Mouse (Mus musculus) forebrain, embryonic 13.5 days (tissue): ENCODE results near the gene Fam198b. TPM values are rescaled to one million over a fixed set of nuclear protein-coding genes. Genes with fewer than 3 reads are reported as not detected.

Experiments
- ATAC-seq: fragments of 200-750 bp; cut with Nextera tagmentation; 2 replicates; pipeline ENCODE4 v1.8.0; 2017
- H3K27ac ChIP-seq: fragments of 300-500 bp; sonication (generic); 2 replicates; pipeline ENCODE4 v1.5.1; 2015; ENCODE audit warnings: inconsistent platforms, mild to moderate bottlenecking, moderate library complexity
- H3K27me3 ChIP-seq: fragments of 300-500 bp; sonication (generic); 2 replicates; pipeline ENCODE4 v1.6.1; 2015; ENCODE audit warnings: mild to moderate bottlenecking, inconsistent platforms
- H3K36me3 ChIP-seq: fragments of 300-500 bp; sonication (generic); 2 replicates; pipeline ENCODE4 v1.6.1; 2015; ENCODE audit warnings: mild to moderate bottlenecking, inconsistent platforms; ENCODE audit not compliant: poor library complexity, severe bottlenecking
- H3K4me1 ChIP-seq: fragments of 300-500 bp; sonication (generic); 2 replicates; pipeline ENCODE4 v1.6.1; 2015; ENCODE audit warnings: inconsistent platforms
- H3K4me2 ChIP-seq: fragments of 300-500 bp; sonication (generic); 2 replicates; pipeline ENCODE4 v1.6.1; 2015; ENCODE audit warnings: inconsistent platforms, mild to moderate bottlenecking, moderate library complexity
- H3K4me3 ChIP-seq: fragments of 300-500 bp; sonication (generic); 2 replicates; pipeline ENCODE4 v1.5.1; 2015; ENCODE audit warnings: mild to moderate bottlenecking, inconsistent platforms
- H3K9ac ChIP-seq: fragments of 300-500 bp; sonication (generic); 2 replicates; pipeline ENCODE4 v1.6.1; 2015; ENCODE audit warnings: mild to moderate bottlenecking, inconsistent platforms
- H3K9me3 ChIP-seq: fragments of 300-500 bp; sonication (generic); replicated peaks from 2 replicates; pipeline ENCODE4 v1.6.1; 2016; ENCODE audit warnings: inconsistent platforms
- WGBS: fragments of 180-500 bp; shearing (Covaris S2); methylation state at CpG from one replicate; pipeline ENCODE4 v1.1.7; 2015; 5-methylcytosine and 5-hydroxymethylcytosine counted together
- polyA plus RNA-seq: library from polyadenylated mRNA; unstranded; fragments of >200 nt; fragmentation: Nextera tagmentation; extraction: Ambion mirVana; gene quantifications from 2 replicates; pipeline ENCODE4 v1.2.1, GENCODE M21; 2015

Fam198b gene
- polyA plus RNA-seq, 1 experiment from 2014 or later, result 0.79 TPM

- Histone ChIP-seq H3K9ac (no peak overlapping the region), H3K4me2 (no peak overlapping the region), H3K36me3 (no peaks in the 10 kb centered on the region), H3K4me1 (no peaks in the 10 kb centered on the region), H3K9me3 (no peaks in the 10 kb centered on the region), H3K27me3 (no peaks in the 10 kb centered on the region), H3K4me3 (no peak overlapping the region), H3K27ac (no peak overlapping the region)
- 91% methylated on average over 2 of the region's 2 CpGs for WGBS
- no peak for ATAC-seq
Observed at GRCm38 (mm10) chr3:79970498-79970897, 86.2 kb downstream of the Fam198b start.

DNA sequence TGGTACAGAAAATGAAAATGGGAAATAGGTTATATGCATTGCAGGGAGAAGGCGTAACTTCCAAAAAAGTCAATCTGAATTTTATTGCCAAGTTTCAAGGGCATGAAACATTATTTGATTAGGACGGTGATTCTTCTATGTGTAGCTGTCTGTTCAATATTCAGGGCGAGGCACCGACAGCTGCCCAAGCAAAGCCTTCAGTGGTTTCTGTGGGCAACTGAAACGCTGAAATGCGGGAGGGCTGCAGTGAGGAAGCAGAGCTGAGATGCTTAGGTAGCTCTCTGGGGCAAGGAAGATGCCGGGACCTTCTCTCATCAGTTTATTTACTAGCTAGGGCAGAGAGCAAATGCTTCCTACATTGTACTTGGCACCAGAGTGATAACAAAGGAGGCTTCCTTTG lies 87.2 kb downstream of the Fam198b start:
- Histone ChIP-seq H3K4me3 (no peak overlapping the region), H3K4me2 (no peak overlapping the region), H3K27ac (no peak overlapping the region), H3K36me3 (no peaks in the 10 kb centered on the region), H3K9me3 (no peaks in the 10 kb centered on the region), H3K4me1 (no peaks in the 10 kb centered on the region), H3K27me3 (no peaks in the 10 kb centered on the region), H3K9ac (no peak overlapping the region)
- no peak for ATAC-seq
- WGBS, result 87% methylated on average over 7 of the region's 7 CpGs

DNA sequence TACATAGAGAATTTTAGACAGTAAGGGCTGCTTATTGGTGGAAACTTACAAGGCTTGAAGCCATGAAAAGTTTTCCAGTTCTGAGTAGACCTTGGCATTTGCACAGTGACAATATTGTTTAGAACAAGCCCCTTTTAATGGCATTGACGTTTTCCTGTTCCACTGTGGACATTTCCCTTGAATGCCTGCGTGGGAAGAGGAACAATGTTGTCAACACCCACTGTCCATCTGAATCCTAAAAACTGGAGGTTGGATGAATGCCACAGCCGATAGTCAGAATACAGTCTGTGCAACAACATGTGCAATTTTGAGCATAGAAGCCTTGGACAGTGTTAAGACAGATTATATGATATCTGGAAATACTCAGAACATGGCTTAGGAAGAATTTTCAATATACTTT lies 92.5 kb downstream of the Fam198b start:
- WGBS, result 65% methylated on average over 3 of the region's 3 CpGs
- no peak overlapping the region for H3K27ac ChIP-seq
- no peak overlapping the region for H3K9ac ChIP-seq
- H3K9me3 ChIP-seq, result no peaks in the 10 kb centered on the region
- H3K4me3 ChIP-seq, result no peak overlapping the region
- H3K4me1 ChIP-seq, result no peaks in the 10 kb centered on the region
- no peak overlapping the region for H3K4me2 ChIP-seq
- no peaks in the 10 kb centered on the region for H3K36me3 ChIP-seq
- H3K27me3 ChIP-seq, result no peaks in the 10 kb centered on the region
- ATAC-seq, result no peak

DNA sequence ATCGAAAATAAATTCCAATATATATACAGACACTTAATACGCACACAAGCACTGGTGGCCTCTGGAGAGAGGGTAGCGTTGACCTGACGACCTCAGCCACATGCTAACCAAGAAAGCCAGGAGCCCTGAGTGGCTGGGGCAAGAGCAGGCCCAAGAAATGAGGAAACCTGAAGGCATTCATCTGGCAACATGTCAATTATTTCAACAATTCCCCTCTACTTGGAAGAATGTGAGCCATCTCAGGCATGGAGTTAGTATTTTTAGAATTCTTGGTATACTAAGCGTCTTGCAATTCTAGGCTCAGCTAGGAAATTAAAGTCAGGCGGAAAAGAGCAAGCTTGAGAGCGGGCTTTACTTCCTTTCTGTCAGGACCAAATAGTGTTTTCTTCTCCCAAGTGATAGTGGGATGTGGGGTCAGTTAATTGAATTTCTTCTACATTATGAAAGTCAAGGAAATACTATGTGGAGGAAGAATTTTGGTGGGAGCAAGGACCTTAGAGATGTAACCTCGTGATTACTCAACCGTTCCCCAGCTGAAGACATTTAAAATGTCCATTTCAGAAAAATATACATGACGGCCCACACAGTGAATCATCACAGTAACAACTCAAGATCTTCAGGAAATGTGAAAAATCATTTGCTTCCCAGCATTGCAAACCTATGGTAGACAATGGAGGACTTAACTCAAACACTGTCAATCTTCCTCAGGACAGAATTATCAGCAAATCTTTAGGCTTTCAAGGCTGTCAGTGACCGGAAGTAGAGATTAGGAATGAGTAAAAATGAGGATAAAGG lies 93.5 kb downstream of the Fam198b start:
- no peaks in the 10 kb centered on the region for H3K27me3 ChIP-seq
- H3K9ac ChIP-seq, result no peak overlapping the region
- no peaks in the 10 kb centered on the region for H3K9me3 ChIP-seq
- ATAC-seq, result no peak
- no peak overlapping the region for H3K4me2 ChIP-seq
- no peaks in the 10 kb centered on the region for H3K36me3 ChIP-seq
- H3K27ac ChIP-seq, result no peak overlapping the region
- H3K4me3 ChIP-seq, result no peak overlapping the region
- no peaks in the 10 kb centered on the region for H3K4me1 ChIP-seq
- 81% methylated on average over 11 of the region's 11 CpGs for WGBS

- WGBS, result 86% methylated on average over 1 of the region's 1 CpGs
- H3K9ac ChIP-seq, result no peak overlapping the region
- H3K4me2 ChIP-seq, result no peak overlapping the region
- no peak overlapping the region for H3K27ac ChIP-seq
- no peaks in the 10 kb centered on the region for H3K4me1 ChIP-seq
- no peaks in the 10 kb centered on the region for H3K9me3 ChIP-seq
- no peaks in the 10 kb centered on the region for H3K36me3 ChIP-seq
- ATAC-seq, result no peak
- H3K27me3 ChIP-seq, result no peaks in the 10 kb centered on the region
- no peak overlapping the region for H3K4me3 ChIP-seq
Observed at GRCm38 (mm10) chr3:79980714-79981113, 96.4 kb downstream of the Fam198b start.

GRCm38 (mm10) chr3:79983961-79984419 lies 99.7 kb downstream of the Fam198b start:
- no peak overlapping the region for H3K4me2 ChIP-seq
- no peaks in the 10 kb centered on the region for H3K36me3 ChIP-seq
- H3K9ac ChIP-seq, result no peak overlapping the region
- no peaks in the 10 kb centered on the region for H3K27me3 ChIP-seq
- ATAC-seq, result no peak
- no peak overlapping the region for H3K4me3 ChIP-seq
- H3K27ac ChIP-seq, result no peak overlapping the region
- 73% methylated on average over 2 of the region's 2 CpGs for WGBS
- no peaks in the 10 kb centered on the region for H3K9me3 ChIP-seq
- no peaks in the 10 kb centered on the region for H3K4me1 ChIP-seq

- no peaks in the 10 kb centered on the region for H3K9me3 ChIP-seq
- H3K27me3 ChIP-seq, result no peaks in the 10 kb centered on the region
- no peak overlapping the region for H3K9ac ChIP-seq
- no peak overlapping the region for H3K4me2 ChIP-seq
- no peaks in the 10 kb centered on the region for H3K36me3 ChIP-seq
- WGBS, result 59% methylated on average over 1 of the region's 1 CpGs
- no peak for ATAC-seq
- no peak overlapping the region for H3K27ac ChIP-seq
- no peaks in the 10 kb centered on the region for H3K4me1 ChIP-seq
- H3K4me3 ChIP-seq, result no peak overlapping the region
Observed at GRCm38 (mm10) chr3:79984542-79984941, 100.2 kb downstream of the Fam198b start.

- Histone ChIP-seq H3K4me1 (no peaks in the 10 kb centered on the region), H3K9me3 (no peaks in the 10 kb centered on the region), H3K9ac (no peak overlapping the region), H3K27me3 (no peaks in the 10 kb centered on the region), H3K4me3 (no peak overlapping the region), H3K4me2 (no peak overlapping the region), H3K27ac (no peak overlapping the region), H3K36me3 (no peaks in the 10 kb centered on the region)
- 87% methylated on average over 8 of the region's 8 CpGs for WGBS
- no peak for ATAC-seq
Observed at GRCm38 (mm10) chr3:79989250-79989649, 104.9 kb downstream of the Fam198b start.

DNA sequence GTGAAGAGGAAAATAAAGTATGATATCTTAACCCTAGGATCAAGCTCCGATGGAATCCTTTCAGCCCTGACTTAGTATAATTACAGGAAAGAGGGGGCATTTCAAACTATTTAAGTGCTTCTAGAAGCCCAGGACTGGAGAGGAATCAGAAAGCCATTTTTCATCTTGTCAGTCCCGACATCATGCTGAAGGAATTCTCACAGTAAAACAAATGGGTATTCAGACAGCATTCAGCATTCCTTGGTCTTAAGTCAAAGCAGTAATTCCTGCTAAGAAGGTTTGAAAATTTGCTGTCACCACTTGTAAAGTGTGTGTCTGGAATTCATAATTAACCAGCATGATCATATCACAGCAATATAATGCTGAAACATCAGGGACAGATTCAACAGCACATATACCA lies 105.6 kb downstream of the Fam198b start:
- Histone ChIP-seq H3K4me2 (no peak overlapping the region), H3K9me3 (no peaks in the 10 kb centered on the region), H3K36me3 (no peaks in the 10 kb centered on the region), H3K27me3 (no peaks in the 10 kb centered on the region), H3K4me3 (no peak overlapping the region), H3K9ac (no peak overlapping the region), H3K27ac (no peak overlapping the region), H3K4me1 (no peaks in the 10 kb centered on the region)
- no peak for ATAC-seq
- WGBS, result 66% methylated on average over 2 of the region's 2 CpGs

DNA sequence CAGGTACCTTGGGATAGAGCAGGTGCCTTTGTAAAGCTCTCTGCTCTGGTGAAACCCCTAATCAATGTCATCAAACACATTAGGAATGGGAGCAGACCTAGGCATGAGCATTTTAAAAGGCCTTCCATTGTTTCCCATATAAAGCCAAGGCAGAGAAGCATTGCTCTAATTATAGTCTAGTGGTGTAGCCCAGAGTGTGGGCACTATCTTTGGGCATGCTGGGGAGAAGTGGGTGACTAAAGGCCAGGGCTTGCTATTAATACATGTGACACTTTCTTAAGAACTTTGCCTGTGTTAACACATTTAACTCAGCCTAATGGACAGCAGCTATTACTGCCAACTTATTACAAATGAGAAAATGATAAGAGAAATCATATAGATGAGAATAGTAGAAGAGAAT lies 106.1 kb downstream of the Fam198b start:
- ATAC-seq, result no peak
- Histone ChIP-seq H3K4me2 (no peak overlapping the region), H3K9ac (no peak overlapping the region), H3K27ac (no peak overlapping the region), H3K9me3 (no peaks in the 10 kb centered on the region), H3K4me3 (no peak overlapping the region), H3K36me3 (no peaks in the 10 kb centered on the region), H3K4me1 (no peaks in the 10 kb centered on the region), H3K27me3 (no peaks in the 10 kb centered on the region)

DNA sequence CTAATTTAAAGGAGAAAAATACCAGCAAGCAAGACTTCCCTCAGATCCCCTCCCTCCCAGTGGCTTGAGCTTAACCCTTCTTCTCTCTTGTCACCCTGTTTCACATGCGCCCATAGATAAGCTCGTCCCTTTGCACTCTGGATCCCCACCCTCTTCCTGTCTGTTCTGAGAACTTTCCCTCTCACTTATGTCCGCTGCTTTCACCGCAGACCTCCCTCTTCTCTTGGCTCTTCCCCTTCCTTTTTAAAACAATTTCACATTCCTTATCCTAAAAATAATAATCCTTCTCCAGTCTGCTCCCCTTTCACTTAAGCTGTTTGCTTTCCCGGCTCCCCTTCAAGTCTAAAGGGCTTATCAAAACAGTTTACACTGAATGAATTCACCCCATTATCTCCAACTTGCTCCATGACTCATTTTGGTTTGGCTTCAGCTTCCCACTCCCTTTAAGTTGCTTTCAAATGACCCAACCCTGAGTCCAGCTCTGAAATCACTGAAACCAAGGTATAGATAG lies 109.8 kb downstream of the Fam198b start:
- whole genome bisulfite sequencing, result 78% methylated on average over 5 of the region's 5 CpGs
- H3K9me3 ChIP-seq, result no peaks in the 10 kb centered on the region
- H3K9ac ChIP-seq, result no peak overlapping the region
- H3K4me1 ChIP-seq, result no peaks in the 10 kb centered on the region
- H3K4me2 ChIP-seq, result no peak overlapping the region
- H3K4me3 ChIP-seq, result no peak overlapping the region
- no peaks in the 10 kb centered on the region for H3K27me3 ChIP-seq
- no peak for ATAC-seq
- no peak overlapping the region for H3K27ac ChIP-seq
- H3K36me3 ChIP-seq, result no peaks in the 10 kb centered on the region

DNA sequence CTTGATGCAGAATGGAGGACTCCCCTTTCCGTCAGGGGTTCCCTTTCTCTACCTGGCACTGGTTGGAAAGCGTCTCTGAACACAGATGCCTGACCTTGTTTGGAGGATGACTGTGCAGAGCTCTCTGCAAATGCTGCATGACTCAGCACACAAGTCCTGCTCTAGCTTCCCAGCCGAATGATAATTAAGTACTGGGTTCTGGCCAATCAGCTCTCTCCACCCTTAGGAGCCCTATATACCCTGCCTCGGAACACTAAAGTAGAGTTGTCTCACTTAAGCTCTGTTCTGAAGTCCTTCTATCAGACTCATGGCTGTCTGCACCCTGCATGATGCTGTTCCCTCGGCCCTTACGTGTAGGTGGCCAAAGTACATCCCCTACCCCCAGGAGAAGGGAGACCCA lies 111.4 kb downstream of the Fam198b start:
- Histone ChIP-seq H3K9me3 (no peaks in the 10 kb centered on the region), H3K4me1 (no peaks in the 10 kb centered on the region), H3K9ac (no peak overlapping the region), H3K27me3 (no peaks in the 10 kb centered on the region), H3K27ac (no peak overlapping the region), H3K36me3 (no peaks in the 10 kb centered on the region), H3K4me2 (no peak overlapping the region), H3K4me3 (no peak overlapping the region)
- ATAC-seq, result no peak; the same call in 1 of the 2 replicates
- WGBS, result 83% methylated on average over 6 of the region's 6 CpGs
